Mouse (Mus musculus) kidney, postnatal 36 days (tissue): ENCODE results near the gene Kcnmb3.

Experiments
- DNase-seq, 2 experiments: peaks; one replicate each; pipeline ENCODE4 v3.0.0; 2021 to 2022; ENCODE audit warnings: mixed read lengths in 2 of 2

The Kcnmb3 gene

GRCm38 (mm10) chr3:32492097-32493090 is at the start of gene Kcnmb3:
Gene Kcnmb3 (minus strand): TSS chr3:32492231.
- DNase-seq, result peak; percentile 34 to 43

DNA sequence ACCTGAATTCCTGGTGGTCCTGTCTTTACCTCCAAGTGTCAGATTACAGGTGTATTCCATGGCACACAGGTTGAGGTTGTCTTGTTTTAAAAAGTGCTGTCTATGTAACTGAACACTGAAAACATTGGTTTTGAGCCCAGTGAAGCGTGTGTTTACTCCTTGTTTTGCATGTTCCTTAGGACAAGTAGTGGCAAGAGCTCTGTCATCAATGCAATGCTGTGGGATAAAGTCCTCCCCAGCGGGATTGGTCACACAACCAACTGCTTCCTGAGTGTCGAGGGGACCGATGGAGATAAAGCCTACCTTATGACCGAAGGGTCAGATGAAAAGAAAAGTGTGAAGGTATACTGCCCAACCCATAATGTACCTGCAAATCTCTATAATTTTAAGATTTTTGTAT is 46.1 kb upstream of the Kcnmb3 start:
- no peak for DNase-seq

GRCm38 (mm10) chr3:32537556-32537955 is 45.5 kb upstream of the Kcnmb3 start:
- DNase-seq, result peak; percentile 84 to 95

GRCm38 (mm10) chr3:32535692-32536091 is 43.7 kb upstream of the Kcnmb3 start:
- no peak for DNase-seq

- DNase-seq, result no peak
These were observed 38.0 kb upstream of the Kcnmb3 start for GRCm38 (mm10) chr3:32530041-32530440.

DNA sequence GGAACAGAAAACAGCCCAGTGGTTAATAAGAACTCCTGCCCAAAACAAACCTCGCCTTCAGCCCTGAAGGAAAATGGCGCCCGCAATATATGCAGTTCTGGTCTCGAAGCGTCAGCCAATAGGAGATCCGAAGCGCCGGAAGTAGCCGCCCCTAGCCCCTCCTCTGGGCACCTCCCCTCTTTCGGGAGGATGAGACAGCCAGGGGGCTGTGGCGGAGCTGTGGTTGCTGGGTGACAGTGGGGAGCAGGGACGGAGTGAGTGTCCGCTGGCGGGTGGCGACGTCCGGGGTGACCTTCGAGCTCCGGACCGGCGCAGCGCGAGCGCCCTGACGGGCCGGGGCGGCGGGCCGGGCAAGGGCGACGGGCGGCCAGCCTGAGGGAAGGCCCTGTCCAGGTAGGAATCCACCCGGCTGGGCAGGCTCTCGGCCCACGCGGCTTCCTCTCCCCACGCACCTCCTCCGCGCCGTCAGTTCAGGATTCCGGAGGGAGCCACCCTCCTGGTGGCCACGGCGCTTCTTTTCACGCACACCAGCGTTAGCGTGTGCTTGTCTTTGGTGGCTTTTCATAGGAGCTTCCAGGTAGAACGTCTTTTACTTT is 37.4 kb upstream of the Kcnmb3 start, which contains the start of gene Mfn1:
Gene Mfn1 (plus strand): TSS at position 163 of the 596 bp plus-strand sequence.
- DNase-seq, result peak; percentile 96 to 97

DNA sequence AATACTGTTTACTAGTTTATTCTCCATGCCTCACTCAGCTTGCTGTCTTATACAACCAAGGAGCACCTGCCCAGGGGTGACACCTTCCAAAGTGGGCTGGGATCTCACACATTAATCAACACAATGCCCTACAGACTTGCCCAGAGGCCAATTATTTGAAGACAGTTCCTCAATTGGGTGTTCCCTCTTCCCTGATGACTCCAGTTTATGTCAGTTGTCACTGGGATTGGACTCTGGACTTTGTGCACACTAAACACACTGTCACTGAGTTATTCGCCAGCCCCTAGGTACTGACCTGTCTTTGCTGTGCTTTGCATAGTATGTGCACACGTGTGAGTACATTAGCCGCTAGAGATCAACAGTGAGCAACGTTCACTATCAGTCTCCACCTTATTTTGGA is 35.1 kb upstream of the Kcnmb3 start:
- DNase-seq, result no peak

DNA sequence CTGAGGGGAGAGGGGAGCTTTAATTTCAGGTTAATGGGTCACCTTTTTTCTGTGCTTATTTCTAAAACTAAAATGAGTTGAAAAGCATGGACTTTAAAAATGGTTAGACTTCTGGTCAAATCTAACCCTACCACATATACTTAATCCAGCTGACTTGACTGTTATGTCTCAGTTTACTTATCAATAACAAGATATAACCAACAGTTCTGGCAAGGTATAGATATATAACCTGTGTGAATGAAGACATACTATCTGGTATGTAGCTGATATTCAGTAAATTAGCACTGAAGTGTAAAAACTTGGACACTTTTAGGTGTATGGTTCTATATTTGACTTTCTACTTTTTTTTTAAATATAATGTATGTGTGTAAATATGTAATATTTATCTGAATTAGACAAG is 21.5 kb upstream of the Kcnmb3 start:
- DNase-seq, result no peak

GRCm38 (mm10) chr3:32512686-32513284 is 20.8 kb upstream of the Kcnmb3 start:
- DNase-seq, result no peak

DNA sequence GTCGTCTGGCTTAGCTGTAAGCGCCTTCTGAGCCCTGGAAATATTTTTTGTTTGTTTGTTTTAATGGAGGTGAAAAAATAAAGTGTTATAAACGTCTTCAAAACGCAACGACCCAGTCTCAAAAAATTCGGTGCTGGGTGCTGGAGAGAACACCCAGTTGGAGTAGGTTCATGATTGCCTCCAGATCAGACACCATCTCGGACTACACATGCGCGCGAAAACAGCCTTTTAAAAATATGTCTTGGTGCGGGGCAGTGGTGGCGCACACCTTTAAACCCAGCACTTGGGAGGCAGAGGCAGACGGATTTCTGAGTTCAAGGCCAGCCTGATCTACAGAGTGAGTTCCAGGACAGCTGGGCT is 19.1 kb upstream of the Kcnmb3 start:
- DNase-seq, result no peak

GRCm38 (mm10) chr3:32510375-32511190 is 18.6 kb upstream of the Kcnmb3 start:
- peak; percentile 95 to 98 for DNase-seq

GRCm38 (mm10) chr3:32509496-32510374 is 17.7 kb upstream of the Kcnmb3 start, which contains the start of gene Zfp639:
Gene Zfp639 (plus strand): TSS chr3:32510259.
- DNase-seq, result no peak

DNA sequence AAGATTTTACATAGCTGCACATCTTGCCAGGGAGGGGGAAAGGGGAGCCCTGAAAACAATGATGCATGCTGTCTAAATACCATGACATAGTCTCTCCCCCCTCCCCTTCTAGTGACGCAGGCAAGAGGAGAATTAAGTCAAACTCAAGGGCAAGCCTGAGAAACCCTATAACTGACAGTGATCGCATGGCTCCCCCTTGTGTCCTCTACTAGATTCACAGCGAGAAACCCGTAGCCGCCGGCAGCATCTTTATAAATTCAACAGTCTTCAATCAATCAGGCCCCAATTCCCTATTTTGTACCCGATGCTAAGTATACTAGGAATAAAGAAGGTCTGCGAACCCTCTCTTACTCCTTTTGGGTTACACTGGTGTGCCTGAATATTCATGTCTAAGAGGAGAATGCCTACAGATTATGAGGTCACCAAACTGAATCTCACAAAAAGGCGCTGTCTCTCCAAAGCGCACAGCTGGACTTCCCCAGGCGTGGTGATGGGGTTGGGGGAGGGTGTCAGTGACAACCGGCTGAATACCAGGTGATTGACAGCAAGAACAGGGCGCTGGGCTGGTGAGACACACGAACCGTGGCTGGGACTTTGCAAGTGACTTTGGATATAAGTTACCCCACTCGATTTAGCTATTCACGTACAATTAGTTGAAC is 16.8 kb upstream of the Kcnmb3 start:
- DNase-seq, result peak; percentile 73 to 82

DNA sequence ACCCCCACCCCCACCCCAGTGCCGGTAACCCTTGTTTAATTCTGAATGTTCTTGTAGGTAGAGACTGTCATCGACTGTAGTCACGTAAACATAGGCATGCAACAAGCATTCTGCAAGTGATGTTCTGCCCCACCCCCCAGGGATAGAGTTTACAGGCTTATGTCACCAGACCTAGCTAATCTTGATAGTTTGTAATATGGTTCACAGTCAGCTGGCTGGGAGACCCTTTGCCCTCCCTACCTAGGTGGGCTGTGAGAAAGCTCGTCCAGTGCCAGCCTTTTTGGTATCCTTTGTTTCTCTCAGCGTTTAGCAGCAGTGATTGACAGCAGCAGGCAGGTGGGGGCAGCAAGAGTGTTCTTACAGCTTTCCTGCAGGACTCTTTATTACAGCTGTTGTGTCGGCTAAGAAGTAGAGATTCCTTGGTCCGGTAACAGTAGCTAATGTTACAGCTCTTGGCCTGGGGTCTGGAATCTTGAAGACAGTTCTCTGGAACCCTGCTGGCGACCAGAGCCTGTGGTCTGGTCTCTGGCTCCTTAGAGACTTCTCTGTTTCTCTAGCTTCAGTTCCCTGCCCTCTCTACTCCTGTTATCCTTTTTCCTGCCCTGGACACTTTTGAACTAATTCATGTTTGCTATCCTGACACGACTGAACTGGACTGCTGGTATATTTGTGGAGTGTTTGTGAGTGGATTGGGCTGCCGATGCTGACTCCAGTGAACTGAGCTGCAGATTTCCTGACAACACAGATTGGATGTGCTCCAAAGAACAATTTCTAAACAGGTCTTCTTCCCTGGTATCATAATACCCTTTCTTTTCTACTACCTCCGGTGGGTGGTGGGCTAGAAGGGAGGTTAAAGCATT is 14.6 kb upstream of the Kcnmb3 start:
- no peak for DNase-seq

DNA sequence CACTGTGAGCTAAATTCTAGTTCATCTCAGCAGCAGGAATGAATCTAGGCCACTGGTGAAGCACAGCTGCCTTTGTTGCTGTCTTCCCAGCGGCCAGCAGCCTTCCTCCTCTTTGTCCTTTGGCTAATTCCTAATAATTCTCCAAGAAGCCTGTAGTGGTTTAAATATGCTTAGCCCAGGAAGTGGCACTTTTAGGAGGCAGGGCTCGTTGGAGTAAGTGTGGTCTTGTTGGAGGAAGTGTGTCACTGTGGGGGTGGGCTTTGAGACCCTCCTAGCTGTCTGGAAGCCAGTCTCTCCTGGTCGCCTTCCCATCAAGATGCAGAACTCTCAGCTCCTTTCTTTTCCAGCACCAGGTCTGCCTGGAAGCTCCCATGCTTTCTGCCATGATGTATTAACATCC is 13.8 kb upstream of the Kcnmb3 start:
- DNase-seq, result no peak

GRCm38 (mm10) chr3:32500346-32500745 is 8.3 kb upstream of the Kcnmb3 start:
- no peak for DNase-seq

DNA sequence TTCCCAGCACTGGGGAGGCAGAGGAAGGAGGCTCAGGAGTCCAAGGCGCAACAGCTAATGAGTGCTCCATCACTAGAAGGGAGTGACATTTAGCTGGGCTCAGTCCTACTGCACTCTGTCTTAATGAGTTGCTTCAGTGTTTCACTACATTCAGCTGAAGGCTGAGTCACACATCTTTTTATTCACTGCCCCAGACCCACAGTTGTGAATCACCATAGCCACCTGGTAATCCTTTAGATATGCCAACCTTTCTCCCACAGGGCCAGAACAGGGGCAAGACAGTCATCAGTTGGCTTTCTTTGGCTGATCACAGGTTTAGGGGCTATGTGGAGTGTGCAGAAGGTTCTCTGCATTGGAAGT is 4.7 kb upstream of the Kcnmb3 start:
- no peak for DNase-seq

DNA sequence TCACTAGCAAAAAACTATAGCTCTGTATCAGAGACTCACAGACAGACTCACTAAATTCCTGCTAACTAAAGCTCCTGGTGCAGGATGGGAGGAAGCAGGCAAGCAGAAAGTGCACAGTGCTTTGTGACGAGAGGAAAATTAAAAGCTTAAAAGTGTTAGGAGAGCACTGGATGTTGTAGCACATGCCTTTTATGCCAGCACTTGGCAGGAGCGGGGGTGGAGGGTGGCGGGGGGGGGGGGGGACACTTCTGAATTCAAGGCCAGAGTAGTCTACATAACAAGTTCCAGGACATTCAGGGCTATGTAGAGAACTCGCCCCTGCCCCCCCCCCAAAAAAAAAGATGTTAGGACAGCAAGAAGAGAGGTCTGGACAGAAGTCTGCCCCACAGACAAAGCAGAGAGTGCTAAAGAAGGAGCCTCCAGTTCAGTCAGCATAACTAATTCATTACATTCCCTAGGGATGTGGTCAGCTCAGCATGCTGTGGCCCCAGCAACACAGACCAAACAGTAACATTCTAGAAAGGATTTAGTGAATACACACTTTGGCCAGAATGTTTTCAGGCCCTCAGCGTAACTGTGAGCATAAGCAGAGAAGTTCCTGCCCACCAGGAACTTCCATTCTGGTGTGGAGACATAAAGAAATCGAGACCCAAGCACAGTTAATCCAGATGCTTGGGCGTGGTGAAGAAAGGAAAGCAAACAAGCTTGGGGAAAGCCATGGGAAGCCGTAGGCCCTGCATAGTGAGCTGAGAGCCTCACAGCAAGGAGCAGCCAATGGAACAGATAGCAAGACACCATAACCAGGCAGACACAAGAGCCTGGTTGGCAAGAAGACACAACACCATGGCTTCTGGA is 4.1 kb upstream of the Kcnmb3 start:
- DNase-seq, result no peak
